Mouse (Mus musculus): Measurements from ENCODE around the gene Ankrd11. TPM values are rescaled to one million over a fixed set of nuclear protein-coding genes. Genes with fewer than 3 reads are reported as not detected.

The Ankrd11 gene
- polyA plus RNA-seq, 1 experiment from 2014 or later = 84.6 TPM

- H3K4me3 ChIP-seq (ENCODE audit: low read depth, low read length) = no peak overlapping the region
- no peaks in the 10 kb centered on the region for H3K27me3 ChIP-seq (ENCODE audit: control insufficient read depth, insufficient read depth, low read length)
- DNase-seq (ENCODE audit: low spot score) (no peak), ATAC-seq (ENCODE audit: insufficient number of reproducible peaks, low FRiP score, low TSS enrichment, low read depth) (no peak)
- H3K9me3 ChIP-seq (ENCODE audit: control insufficient read depth, low read length) = no peaks in the 10 kb centered on the region
- no peak overlapping the region for H3K27ac ChIP-seq (replicated peaks; ENCODE audit: low read depth, low read length)
- H3K4me1 ChIP-seq (ENCODE audit: control insufficient read depth, insufficient read depth, low read length) = no peaks in the 10 kb centered on the region
- H3K4me2 ChIP-seq (ENCODE audit: low read depth, severe bottlenecking) = no peak overlapping the region
- H3K36me3 ChIP-seq (ENCODE audit: control insufficient read depth, insufficient read depth, low read length) = no peaks in the 10 kb centered on the region
- WGBS = 91% methylated on average over 5 of the region's 5 CpGs
- no peak overlapping the region for H3K9ac ChIP-seq (ENCODE audit: low read length)
These were observed 60.4 kb downstream of the Ankrd11 start for GRCm38 (mm10) chr8:122981646-122982045.

- Histone ChIP-seq H3K4me1 (ENCODE audit: control insufficient read depth, insufficient read depth, low read length) (no peaks in the 10 kb centered on the region), H3K27ac (replicated peaks; ENCODE audit: low read depth, low read length) (no peak overlapping the region), H3K4me2 (ENCODE audit: low read depth, severe bottlenecking) (no peak overlapping the region), H3K9ac (ENCODE audit: low read length) (no peak overlapping the region), H3K36me3 (ENCODE audit: control insufficient read depth, insufficient read depth, low read length) (no peaks in the 10 kb centered on the region), H3K9me3 (ENCODE audit: control insufficient read depth, low read length) (no peaks in the 10 kb centered on the region), H3K27me3 (ENCODE audit: control insufficient read depth, insufficient read depth, low read length) (no peaks in the 10 kb centered on the region), H3K4me3 (ENCODE audit: low read depth, low read length) (no peak overlapping the region)
- no peak for ATAC-seq (ENCODE audit: insufficient number of reproducible peaks, low FRiP score, low TSS enrichment, low read depth)
- WGBS = 82% methylated on average over 10 of the region's 10 CpGs
- DNase-seq (ENCODE audit: low spot score) = no peak
These were observed 62.1 kb downstream of the Ankrd11 start for GRCm38 (mm10) chr8:122979865-122980509.

- no peaks in the 10 kb centered on the region for H3K9me3 ChIP-seq (ENCODE audit: control insufficient read depth, low read length)
- no peak for ATAC-seq (ENCODE audit: insufficient number of reproducible peaks, low FRiP score, low TSS enrichment, low read depth)
- no peaks in the 10 kb centered on the region for H3K4me1 ChIP-seq (ENCODE audit: control insufficient read depth, insufficient read depth, low read length)
- H3K4me2 ChIP-seq (ENCODE audit: low read depth, severe bottlenecking) = no peak overlapping the region
- H3K27me3 ChIP-seq (ENCODE audit: control insufficient read depth, insufficient read depth, low read length) = no peaks in the 10 kb centered on the region
- H3K27ac ChIP-seq (replicated peaks; ENCODE audit: low read depth, low read length) = no peak overlapping the region
- H3K9ac ChIP-seq (ENCODE audit: low read length) = no peak overlapping the region
- no peak for DNase-seq (ENCODE audit: low spot score)
- H3K4me3 ChIP-seq (ENCODE audit: low read depth, low read length) = no peak overlapping the region
- no peaks in the 10 kb centered on the region for H3K36me3 ChIP-seq (ENCODE audit: control insufficient read depth, insufficient read depth, low read length)
- 89% methylated on average over 3 of the region's 3 CpGs for WGBS
These were observed 62.7 kb downstream of the Ankrd11 start for GRCm38 (mm10) chr8:122979424-122979823.

GRCm38 (mm10) chr8:122976046-122976445, 66.0 kb downstream of the Ankrd11 start:
- no peaks in the 10 kb centered on the region for H3K4me1 ChIP-seq (ENCODE audit: control insufficient read depth, insufficient read depth, low read length)
- no peaks in the 10 kb centered on the region; the same call in 1 of the 2 replicates for H3K36me3 ChIP-seq (ENCODE audit: control insufficient read depth, insufficient read depth, low read length)
- no peak overlapping the region for H3K9ac ChIP-seq (ENCODE audit: low read length)
- ATAC-seq (ENCODE audit: insufficient number of reproducible peaks, low FRiP score, low TSS enrichment, low read depth) (no peak), DNase-seq (ENCODE audit: low spot score) (no peak)
- no peaks in the 10 kb centered on the region for H3K9me3 ChIP-seq (ENCODE audit: control insufficient read depth, low read length)
- H3K27me3 ChIP-seq (ENCODE audit: control insufficient read depth, insufficient read depth, low read length) = no peaks in the 10 kb centered on the region
- WGBS = 97% methylated on average over 4 of the region's 4 CpGs
- no peak overlapping the region for H3K4me3 ChIP-seq (ENCODE audit: low read depth, low read length)
- H3K4me2 ChIP-seq (ENCODE audit: low read depth, severe bottlenecking) = no peak overlapping the region
- H3K27ac ChIP-seq (replicated peaks; ENCODE audit: low read depth, low read length) = no peak overlapping the region

- H3K4me1 ChIP-seq (ENCODE audit: control insufficient read depth, insufficient read depth, low read length) = no peaks in the 10 kb centered on the region
These were observed 72.0 kb downstream of the Ankrd11 start for GRCm38 (mm10) chr8:122969964-122970620.

GRCm38 (mm10) chr8:122968145-122968544, 73.9 kb downstream of the Ankrd11 start:
- Histone ChIP-seq H3K36me3 (ENCODE audit: control insufficient read depth, insufficient read depth, low read length) (no peaks in the 10 kb centered on the region; the same call in 1 of the 2 replicates), H3K9me3 (ENCODE audit: control insufficient read depth, low read length) (no peaks in the 10 kb centered on the region), H3K4me1 (ENCODE audit: control insufficient read depth, insufficient read depth, low read length) (no peaks in the 10 kb centered on the region), H3K27ac (replicated peaks; ENCODE audit: low read depth, low read length) (no peak overlapping the region), H3K4me3 (ENCODE audit: low read depth, low read length) (no peak overlapping the region), H3K4me2 (ENCODE audit: low read depth, severe bottlenecking) (no peak overlapping the region), H3K9ac (ENCODE audit: low read length) (no peak overlapping the region), H3K27me3 (ENCODE audit: control insufficient read depth, insufficient read depth, low read length) (no peaks in the 10 kb centered on the region)
- WGBS = 93% methylated on average over 3 of the region's 3 CpGs
- ATAC-seq (ENCODE audit: insufficient number of reproducible peaks, low FRiP score, low TSS enrichment, low read depth) (no peak), DNase-seq (ENCODE audit: low spot score) (no peak)

More at GRCm38 (mm10) chr8:122969964-122970620, 72.0 kb downstream of the Ankrd11 start:
- DNase-seq (ENCODE audit: low spot score) (no peak), ATAC-seq (ENCODE audit: insufficient number of reproducible peaks, low FRiP score, low TSS enrichment, low read depth) (no peak)
- WGBS = 84% methylated on average over 3 of the region's 3 CpGs
- H3K9ac ChIP-seq (ENCODE audit: low read length) = no peak overlapping the region
- H3K36me3 ChIP-seq (ENCODE audit: control insufficient read depth, insufficient read depth, low read length) = no peaks in the 10 kb centered on the region; the same call in 1 of the 2 replicates
- no peak overlapping the region for H3K4me3 ChIP-seq (ENCODE audit: low read depth, low read length)
- H3K4me2 ChIP-seq (ENCODE audit: low read depth, severe bottlenecking) = no peak overlapping the region
- no peaks in the 10 kb centered on the region for H3K9me3 ChIP-seq (ENCODE audit: control insufficient read depth, low read length)
- H3K27me3 ChIP-seq (ENCODE audit: control insufficient read depth, insufficient read depth, low read length) = no peaks in the 10 kb centered on the region
- no peak overlapping the region for H3K27ac ChIP-seq (replicated peaks; ENCODE audit: low read depth, low read length)

GRCm38 (mm10) chr8:122966638-122967037, 75.4 kb downstream of the Ankrd11 start:
- 88% methylated on average over 3 of the region's 3 CpGs for WGBS
- DNase-seq (ENCODE audit: low spot score) (no peak), ATAC-seq (ENCODE audit: insufficient number of reproducible peaks, low FRiP score, low TSS enrichment, low read depth) (no peak)
- H3K27ac ChIP-seq (replicated peaks; ENCODE audit: low read depth, low read length) = no peak overlapping the region
- no peaks in the 10 kb centered on the region; the same call in 1 of the 2 replicates for H3K36me3 ChIP-seq (ENCODE audit: control insufficient read depth, insufficient read depth, low read length)
- no peaks in the 10 kb centered on the region for H3K4me1 ChIP-seq (ENCODE audit: control insufficient read depth, insufficient read depth, low read length)
- H3K9ac ChIP-seq (ENCODE audit: low read length) = no peak overlapping the region
- H3K9me3 ChIP-seq (ENCODE audit: control insufficient read depth, low read length) = no peaks in the 10 kb centered on the region
- no peaks in the 10 kb centered on the region for H3K27me3 ChIP-seq (ENCODE audit: control insufficient read depth, insufficient read depth, low read length)
- H3K4me3 ChIP-seq (ENCODE audit: low read depth, low read length) = no peak overlapping the region
- no peak overlapping the region for H3K4me2 ChIP-seq (ENCODE audit: low read depth, severe bottlenecking)

GRCm38 (mm10) chr8:122962046-122962445, 80.0 kb downstream of the Ankrd11 start:
- ATAC-seq (ENCODE audit: insufficient number of reproducible peaks, low FRiP score, low TSS enrichment, low read depth) = no peak
- H3K27me3 ChIP-seq (ENCODE audit: control insufficient read depth, insufficient read depth, low read length) = no peaks in the 10 kb centered on the region
- no peak overlapping the region for H3K27ac ChIP-seq (replicated peaks; ENCODE audit: low read depth, low read length)
- no peak overlapping the region for H3K9ac ChIP-seq (ENCODE audit: low read length)
- no peaks in the 10 kb centered on the region for H3K9me3 ChIP-seq (ENCODE audit: control insufficient read depth, low read length)
- H3K4me3 ChIP-seq (ENCODE audit: low read depth, low read length) = no peak overlapping the region
- no peak for DNase-seq (ENCODE audit: low spot score)
- H3K4me2 ChIP-seq (ENCODE audit: low read depth, severe bottlenecking) = no peak overlapping the region
- no peaks in the 10 kb centered on the region for H3K4me1 ChIP-seq (ENCODE audit: control insufficient read depth, insufficient read depth, low read length)
- no peaks in the 10 kb centered on the region for H3K36me3 ChIP-seq (ENCODE audit: control insufficient read depth, insufficient read depth, low read length)
- WGBS = 71% methylated on average over 5 of the region's 5 CpGs

Measured in limb, embryonic 11.5 days (tissue).